Mouse (Mus musculus): Measurements from ENCODE around the gene Bicra. TPM values are rescaled to one million over a fixed set of nuclear protein-coding genes. Genes with fewer than 3 reads are reported as not detected.
A peak's percentile ranks its signal among the peaks of the same experiment; 100 is the strongest.

The Bicra gene
- polyA plus RNA-seq, 1 experiment, result 30.6 TPM

DNA sequence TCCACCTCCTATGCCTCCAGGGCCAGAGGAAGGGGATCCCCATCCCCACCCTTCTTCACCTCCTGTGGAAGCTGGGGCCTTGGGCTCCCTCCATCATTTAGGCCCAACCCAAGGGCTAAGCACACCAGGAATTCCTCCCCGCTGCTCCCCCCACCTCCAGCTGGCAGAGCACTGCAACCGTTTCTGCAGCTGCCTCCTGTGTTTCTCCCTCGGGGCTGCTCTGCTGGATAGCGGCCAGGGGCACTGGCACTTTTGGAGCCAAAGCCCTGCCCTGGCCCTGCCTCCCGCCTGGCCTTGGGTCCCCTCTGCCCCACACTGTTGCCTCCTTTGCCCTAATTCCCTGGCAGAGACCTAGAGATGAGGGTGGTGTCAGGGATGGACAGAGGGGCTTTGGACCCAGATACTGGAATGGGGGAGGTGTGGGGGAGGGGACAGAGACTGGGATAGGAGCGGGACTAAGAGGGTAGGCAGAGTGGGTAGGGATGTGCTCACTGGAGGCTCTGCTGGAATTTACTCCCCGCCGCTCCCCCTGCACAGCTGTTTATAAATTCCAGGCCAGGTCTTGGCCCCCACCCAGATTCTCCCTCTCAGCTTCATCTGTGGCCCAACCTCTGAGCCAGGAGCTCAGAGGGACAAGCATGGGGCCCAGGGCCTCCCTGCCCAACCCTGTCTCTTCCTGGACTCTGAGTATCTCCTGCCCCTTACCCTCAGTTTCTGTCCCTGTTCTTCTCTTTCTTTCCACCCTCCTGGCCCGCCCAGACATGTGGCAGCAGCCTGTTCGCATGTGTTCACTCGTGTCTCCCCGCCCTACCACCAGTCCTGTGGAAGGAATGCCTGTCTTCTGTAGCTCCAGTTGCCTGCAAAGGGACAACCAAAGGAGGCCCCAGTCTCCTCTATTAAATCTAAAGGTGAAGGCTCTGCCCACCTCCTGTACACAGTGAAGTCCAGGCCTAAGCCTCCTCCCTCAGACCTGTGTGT, 85.1 kb downstream of the Bicra start:
- peaks cover 61% of the 10 kb centered on the region for H3K27me3 ChIP-seq (replicated peaks)

DNA sequence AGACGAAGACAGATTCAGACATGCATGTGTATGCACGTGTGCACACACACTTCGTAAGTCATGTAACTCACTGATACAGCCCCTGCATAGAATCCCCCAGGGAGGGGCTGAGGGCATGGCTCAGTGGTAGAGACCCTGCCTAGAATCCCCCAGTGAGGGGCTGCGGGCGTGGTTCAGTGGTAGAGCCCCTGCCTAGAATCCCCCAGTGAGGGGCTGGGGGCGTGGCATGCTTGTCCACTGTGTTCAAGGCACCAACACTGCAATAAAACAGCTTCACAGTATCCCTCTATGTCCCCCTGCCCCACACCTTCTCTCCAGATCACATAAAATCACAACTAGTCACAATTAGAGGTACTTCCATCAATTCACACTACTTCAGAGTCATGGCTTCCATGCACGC, 85.9 kb downstream of the Bicra start:
- Histone ChIP-seq H3K4me1 (peaks cover 62% of the 10 kb centered on the region), H3K36me3 (replicated peaks; ENCODE audit: low read length) (peaks cover 8% of the 10 kb centered on the region), H3K27me3 (replicated peaks) (peaks cover 62% of the 10 kb centered on the region), H3K4me3 (replicated peaks) (no peak overlapping the region), H3K9me3 (peaks cover 13% of the 10 kb centered on the region)
- TF ChIP-seq FLI1 (IDR thresholded peaks at IDR 0.05; ENCODE audit: low read length) (no peak), GATA1 (IDR thresholded peaks at IDR 0.05; ENCODE audit: borderline replicate concordance, low read length) (no peak)

More for the DNA sequence above, 85.1 kb downstream of the Bicra start:
- TF ChIP-seq GATA1 (IDR thresholded peaks at IDR 0.05; ENCODE audit: borderline replicate concordance, low read length) (no peak), FLI1 (IDR thresholded peaks at IDR 0.05; ENCODE audit: low read length) (no peak)
- no peak overlapping the region for H3K4me3 ChIP-seq (replicated peaks)
- H3K9me3 ChIP-seq, result peaks cover 5% of the 10 kb centered on the region
- H3K4me1 ChIP-seq, result peaks cover 70% of the 10 kb centered on the region
- H3K36me3 ChIP-seq (replicated peaks; ENCODE audit: low read length), result peaks cover 1% of the 10 kb centered on the region

DNA sequence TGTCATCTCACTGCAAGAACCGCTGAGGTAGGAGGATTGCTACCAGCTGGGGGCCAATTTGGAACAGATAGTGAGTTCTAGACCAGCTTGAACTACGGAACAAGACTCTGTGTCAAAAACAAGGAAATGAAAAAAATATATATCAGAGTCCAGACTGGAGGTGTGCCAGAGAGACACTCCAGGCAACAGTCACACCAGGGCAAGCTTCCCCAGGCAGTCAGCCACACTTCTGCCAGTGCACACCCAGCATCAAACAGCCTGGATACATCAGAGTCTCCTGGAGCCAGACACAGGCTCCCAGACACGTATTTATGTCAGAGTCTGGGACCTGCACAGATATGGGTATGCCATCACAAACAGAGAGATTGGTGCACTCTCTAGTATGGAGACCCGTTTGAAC, 86.5 kb downstream of the Bicra start:
- H3K4me3 ChIP-seq (replicated peaks), result no peak overlapping the region
- TF ChIP-seq GATA1 (IDR thresholded peaks at IDR 0.05; ENCODE audit: borderline replicate concordance, low read length) (no peak), FLI1 (IDR thresholded peaks at IDR 0.05; ENCODE audit: low read length) (no peak)
- peaks cover 62% of the 10 kb centered on the region for H3K27me3 ChIP-seq (replicated peaks)
- H3K4me1 ChIP-seq, result peaks cover 56% of the 10 kb centered on the region
- peaks cover 19% of the 10 kb centered on the region for H3K9me3 ChIP-seq
- peaks cover 14% of the 10 kb centered on the region for H3K36me3 ChIP-seq (replicated peaks; ENCODE audit: low read length)

DNA sequence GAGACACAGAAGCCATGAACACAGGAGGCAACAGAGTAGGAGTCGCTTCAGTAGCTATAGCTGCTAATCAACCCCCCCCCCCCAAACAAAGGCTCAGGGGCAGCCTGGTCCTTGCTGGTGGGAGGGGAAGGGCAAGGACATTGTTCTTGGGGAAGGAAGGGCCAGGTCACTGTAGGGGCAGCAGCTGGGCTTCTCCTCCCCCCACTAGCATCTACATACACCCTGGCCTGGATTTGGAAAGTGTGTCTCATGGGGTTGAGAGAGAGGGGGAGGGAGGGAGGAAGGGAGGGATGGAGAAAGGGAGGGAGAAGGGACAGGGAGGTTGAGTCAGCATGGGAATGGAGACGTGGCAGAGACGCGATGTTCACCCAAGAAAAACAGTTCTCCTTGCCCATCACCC, 87.0 kb downstream of the Bicra start:
- Histone ChIP-seq H3K27me3 (replicated peaks) (peaks cover 61% of the 10 kb centered on the region), H3K4me3 (replicated peaks) (no peak overlapping the region), H3K4me1 (peaks cover 59% of the 10 kb centered on the region), H3K9me3 (peaks cover 24% of the 10 kb centered on the region), H3K36me3 (replicated peaks; ENCODE audit: low read length) (peaks cover 15% of the 10 kb centered on the region)
- TF ChIP-seq FLI1 (IDR thresholded peaks at IDR 0.05; ENCODE audit: low read length) (no peak), GATA1 (IDR thresholded peaks at IDR 0.05; ENCODE audit: borderline replicate concordance, low read length) (no peak)

DNA sequence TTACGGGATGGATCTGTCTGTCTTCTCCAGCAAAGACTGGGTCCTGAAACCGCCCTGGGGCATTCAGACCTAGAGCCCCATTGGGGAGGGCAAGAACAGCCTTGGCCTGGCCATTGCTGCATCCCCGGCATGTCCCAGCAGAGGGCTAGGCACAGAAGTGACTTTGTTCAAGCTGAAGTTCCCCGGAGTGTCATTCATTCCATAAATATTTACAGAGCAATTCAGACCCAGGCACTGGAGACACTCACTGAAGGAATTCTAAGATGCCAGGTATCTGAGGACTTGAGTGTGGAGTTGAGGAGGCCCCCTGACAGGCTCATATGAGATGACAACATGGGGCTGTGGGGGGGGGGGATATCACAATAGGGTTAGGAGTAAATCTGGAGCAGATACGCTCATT, 91.6 kb downstream of the Bicra start:
- no peak overlapping the region for H3K4me3 ChIP-seq (replicated peaks)
- H3K36me3 ChIP-seq (replicated peaks; ENCODE audit: low read length), result peaks cover 15% of the 10 kb centered on the region
- peaks cover 38% of the 10 kb centered on the region for H3K9me3 ChIP-seq
- H3K27me3 ChIP-seq (replicated peaks), result peaks cover 41% of the 10 kb centered on the region
- no peak for TF ChIP-seq FLI1 (IDR thresholded peaks at IDR 0.05; ENCODE audit: low read length)
- no peak for TF ChIP-seq GATA1 (IDR thresholded peaks at IDR 0.05; ENCODE audit: borderline replicate concordance, low read length)
- peaks cover 67% of the 10 kb centered on the region for H3K4me1 ChIP-seq

DNA sequence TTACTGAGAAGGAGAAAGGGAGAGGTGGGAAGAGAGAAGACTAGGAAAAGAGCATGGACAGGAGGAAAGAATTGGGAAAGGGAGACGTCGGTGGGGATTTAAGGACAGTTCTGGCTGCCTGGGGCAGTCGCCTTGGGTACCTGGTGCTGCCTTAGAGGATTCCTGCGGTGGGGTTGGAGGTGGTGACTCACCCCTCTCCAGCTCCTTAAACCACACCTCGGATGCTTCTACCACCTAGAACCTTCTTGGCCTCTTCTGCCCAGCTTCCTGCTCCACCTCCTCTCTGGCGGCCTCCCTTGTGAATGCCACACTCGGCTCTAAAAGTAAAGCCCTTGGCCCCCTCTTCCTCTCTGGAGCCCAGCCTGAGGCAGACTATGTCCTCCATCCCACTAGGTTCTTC, 92.2 kb downstream of the Bicra start:
- Histone ChIP-seq H3K4me1 (peaks cover 60% of the 10 kb centered on the region), H3K36me3 (replicated peaks; ENCODE audit: low read length) (peaks cover 15% of the 10 kb centered on the region), H3K9me3 (peaks cover 38% of the 10 kb centered on the region), H3K27me3 (replicated peaks) (peaks cover 41% of the 10 kb centered on the region), H3K4me3 (replicated peaks) (peak overlapping the region; percentile 87)
- TF ChIP-seq GATA1 (IDR thresholded peaks at IDR 0.05; ENCODE audit: borderline replicate concordance, low read length) (no peak), FLI1 (IDR thresholded peaks at IDR 0.05; ENCODE audit: low read length) (no peak)

DNA sequence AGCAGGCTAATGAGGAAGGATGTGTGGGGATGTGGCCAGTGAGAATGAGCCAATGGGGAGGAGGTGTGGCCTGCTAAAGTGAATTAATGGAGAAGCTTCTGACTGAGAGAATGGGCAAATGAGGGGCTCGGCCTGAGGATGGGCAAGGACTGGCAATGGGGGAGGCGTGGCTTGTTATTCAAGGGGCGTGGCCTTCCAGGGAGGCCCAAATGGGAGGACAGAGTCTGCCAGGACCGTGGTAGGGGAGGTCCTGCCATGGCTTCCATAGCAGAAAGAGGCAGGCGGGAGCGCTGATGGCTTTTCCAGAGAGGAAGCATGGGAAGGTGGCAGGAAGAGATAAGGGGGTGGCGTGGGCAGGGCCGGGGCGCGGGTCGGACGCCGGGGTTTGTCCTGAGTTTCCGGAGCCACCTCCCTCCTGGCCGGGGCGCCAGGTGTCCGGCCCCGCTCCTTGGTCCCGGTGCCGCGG, 92.7 kb downstream of the Bicra start:
- H3K9me3 ChIP-seq, result peaks cover 38% of the 10 kb centered on the region
- peaks cover 58% of the 10 kb centered on the region for H3K4me1 ChIP-seq
- H3K36me3 ChIP-seq (replicated peaks; ENCODE audit: low read length), result peaks cover 15% of the 10 kb centered on the region
- TF ChIP-seq FLI1 (IDR thresholded peaks at IDR 0.05; ENCODE audit: low read length) (no peak), GATA1 (IDR thresholded peaks at IDR 0.05; ENCODE audit: borderline replicate concordance, low read length) (no peak)
- H3K4me3 ChIP-seq (replicated peaks), result peak overlapping the region; percentile 87
- H3K27me3 ChIP-seq (replicated peaks), result peaks cover 46% of the 10 kb centered on the region

DNA sequence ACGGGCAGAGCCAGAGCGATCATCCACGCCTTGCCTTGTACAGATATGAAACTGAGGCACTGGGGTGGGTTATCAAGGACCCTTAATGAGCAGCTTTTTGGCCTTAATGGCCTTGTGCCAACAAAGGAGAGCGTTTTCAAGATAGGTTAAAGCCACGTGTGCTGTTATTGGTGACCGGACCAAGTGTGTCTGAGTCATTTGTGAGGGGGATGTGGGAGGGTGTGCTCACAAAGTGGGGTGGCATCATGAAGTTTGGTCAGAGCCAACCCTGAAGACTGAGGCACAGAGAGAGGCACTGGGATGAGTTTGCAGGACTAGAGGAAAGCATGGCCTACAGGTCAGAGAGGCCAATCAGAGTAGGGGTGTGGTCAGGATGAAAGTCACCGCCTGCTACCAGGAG, 93.3 kb downstream of the Bicra start:
- H3K4me3 ChIP-seq (replicated peaks), result peak overlapping the region; percentile 87
- no peak for TF ChIP-seq FLI1 (IDR thresholded peaks at IDR 0.05; ENCODE audit: low read length)
- TF ChIP-seq GATA1 (IDR thresholded peaks at IDR 0.05; ENCODE audit: borderline replicate concordance, low read length), result no peak
- peaks cover 15% of the 10 kb centered on the region for H3K36me3 ChIP-seq (replicated peaks; ENCODE audit: low read length)
- H3K27me3 ChIP-seq (replicated peaks), result peaks cover 46% of the 10 kb centered on the region
- H3K4me1 ChIP-seq, result peaks cover 58% of the 10 kb centered on the region
- H3K9me3 ChIP-seq, result peaks cover 38% of the 10 kb centered on the region

DNA sequence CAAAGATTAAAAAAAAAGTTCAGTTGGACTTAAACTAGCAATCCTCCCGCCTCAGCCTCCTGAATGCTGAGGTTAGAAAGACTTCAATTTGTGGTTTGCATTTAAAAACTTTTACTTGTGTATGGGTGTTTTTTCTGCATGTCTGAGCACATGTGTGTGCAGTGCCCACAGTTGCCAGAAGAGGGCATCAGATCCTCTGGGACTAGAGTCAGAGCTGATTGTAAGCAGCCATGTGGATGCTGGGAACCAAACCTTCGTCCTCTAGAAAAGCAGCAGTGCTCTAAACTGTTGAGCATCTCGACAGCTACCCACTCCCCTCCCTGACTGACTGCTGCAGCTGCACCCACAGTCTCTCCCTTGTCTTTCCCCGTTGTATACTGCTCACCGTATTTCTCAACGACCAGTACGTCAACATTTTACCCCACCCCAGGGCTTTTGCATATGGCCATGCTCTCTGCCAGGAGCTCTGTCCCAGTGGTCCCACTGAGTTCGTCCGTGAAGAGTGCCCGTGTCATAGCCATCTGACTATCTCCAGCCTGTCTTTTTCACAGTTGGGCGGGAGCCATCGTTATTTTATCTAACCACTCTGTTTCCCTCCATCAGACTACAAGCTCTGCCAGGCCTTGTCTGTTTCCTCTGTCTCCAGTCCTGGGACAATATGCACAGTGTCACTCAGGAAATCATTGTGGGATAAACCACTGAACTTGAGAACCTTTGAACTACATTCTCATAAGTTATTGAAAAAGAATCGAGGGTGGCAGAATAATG, 94.2 kb downstream of the Bicra start:
- Histone ChIP-seq H3K4me3 (replicated peaks) (peak overlapping the region; percentile 73), H3K27me3 (replicated peaks) (peaks cover 55% of the 10 kb centered on the region), H3K9me3 (peaks cover 38% of the 10 kb centered on the region), H3K4me1 (peaks cover 66% of the 10 kb centered on the region), H3K36me3 (replicated peaks; ENCODE audit: low read length) (peaks cover 15% of the 10 kb centered on the region)
- TF ChIP-seq GATA1 (IDR thresholded peaks at IDR 0.05; ENCODE audit: borderline replicate concordance, low read length), result peak; percentile 49; the same call in 1 of the 3 replicates
- TF ChIP-seq FLI1 (IDR thresholded peaks at IDR 0.05; ENCODE audit: low read length), result no peak
